Mouse (Mus musculus) cerebellum, adult 2 months (tissue): Measurements from ENCODE around the gene Kcnh5.

Source experiments
- CTCF ChIP-seq: fragments of 200-500 bp; IDR thresholded peaks from 2 replicates; pipeline ENCODE4 v1.5.1; 2011; ENCODE audit warnings: low read depth, mild to moderate bottlenecking, control low read depth, low read length, moderate library complexity, borderline replicate concordance; ENCODE audit not compliant: insufficient read depth
- POLR2A ChIP-seq: fragments of 200-500 bp; IDR thresholded peaks from 2 replicates; pipeline ENCODE4 v1.6.1; 2011; ENCODE audit warnings: low read length, control low read depth, borderline replicate concordance; ENCODE audit not compliant: insufficient read depth

DNA sequence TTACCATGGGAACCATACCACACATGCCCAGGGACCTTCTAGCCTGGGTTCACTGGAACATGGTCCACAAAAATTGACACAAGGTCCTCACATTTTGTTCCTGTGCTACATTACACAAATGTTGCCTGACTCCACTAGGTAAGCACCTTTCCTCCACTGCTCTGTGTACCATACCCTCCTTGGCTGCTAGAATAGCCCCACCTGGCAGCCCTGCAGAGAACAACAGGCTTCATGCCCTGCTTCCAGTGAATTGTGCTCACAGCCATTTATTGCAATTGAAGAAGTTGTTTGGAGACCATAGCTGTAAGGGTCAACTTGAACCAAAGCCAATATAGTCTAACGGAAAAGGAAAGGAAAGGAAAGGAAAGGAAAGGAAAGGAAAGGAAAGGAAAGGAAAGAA lies 37.3 kb downstream of the Kcnh5 start:
- TF ChIP-seq CTCF, result no peak
- TF ChIP-seq POLR2A, result no peak
